Mouse (Mus musculus) left cerebral cortex, adult 2 months (tissue): ENCODE data around the gene AI661453. TPM values are rescaled to one million over a fixed set of nuclear protein-coding genes. Genes with fewer than 3 reads are reported as not detected.
A peak's percentile ranks its signal among the peaks of the same experiment; 100 is the strongest.
"Not testable (repeated sequence)": the region's sequence is repeated elsewhere in the genome, so short reads cannot be mapped to it uniquely, and the experiment has no call there.

ENCODE experiments used
- DNase-seq, 2 experiments: peaks; one replicate each; pipeline ENCODE4 v3.0.0; 2021 to 2022; ENCODE audit warnings: low spot score in 2 of 2, mixed read lengths in 1 of 2; ENCODE audit errors: extremely low spot score in 1 of 2
- H3K27ac ChIP-seq: fragments of 200-600 bp; 2 replicates; pipeline ENCODE4 v1.8.1; 2022
- H3K4me3 ChIP-seq: fragments of 200-600 bp; 2 replicates; pipeline ENCODE4 v1.8.1; 2022
- CTCF ChIP-seq: fragments of 200-600 bp; IDR thresholded peaks from 2 replicates; pipeline ENCODE4 v1.8.1; 2022; ENCODE audit warnings: antibody characterized with exemption, mild to moderate bottlenecking, moderate library complexity
- intact Hi-C: fragments of 180-260 bp; cut with DNase I; formaldehyde crosslinking; loops from one replicate; pipeline ENCODE4 v1.15.1; 2025
- total RNA-seq, 2 experiments: library from RNA; stranded (reverse); gene quantifications; 2 replicates each; pipeline ENCODE4 v1.2.3; 2021

The AI661453 gene
- total RNA-seq, 2 experiments from 2014 or later, result 0.61 to 0.84 TPM

DNA sequence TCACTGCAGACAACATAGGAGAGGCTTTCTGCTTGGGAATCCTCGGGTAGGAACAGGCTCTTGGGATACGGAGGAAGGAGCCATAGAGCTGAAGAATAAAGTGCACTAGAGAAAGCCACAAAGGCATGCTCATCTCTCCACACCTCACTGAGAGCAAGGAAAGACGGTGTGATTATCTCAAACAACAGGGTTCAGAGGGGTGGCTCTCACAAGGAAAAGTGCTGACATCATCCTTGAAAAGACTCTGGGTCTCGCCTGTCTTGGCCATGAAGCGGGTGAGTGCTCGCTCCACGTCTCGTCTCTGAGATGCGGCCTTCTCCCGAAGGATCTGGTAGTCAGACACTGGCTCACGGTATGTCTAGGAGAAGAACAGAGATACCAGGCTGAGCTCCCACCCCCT lies 57.7 kb downstream of the AI661453 start:
- TF ChIP-seq CTCF, result no peak
- Histone ChIP-seq H3K4me3 (no peak overlapping the region), H3K27ac (no peak overlapping the region)
- intact Hi-C loops, result no loop called here
- no peak for DNase-seq

DNA sequence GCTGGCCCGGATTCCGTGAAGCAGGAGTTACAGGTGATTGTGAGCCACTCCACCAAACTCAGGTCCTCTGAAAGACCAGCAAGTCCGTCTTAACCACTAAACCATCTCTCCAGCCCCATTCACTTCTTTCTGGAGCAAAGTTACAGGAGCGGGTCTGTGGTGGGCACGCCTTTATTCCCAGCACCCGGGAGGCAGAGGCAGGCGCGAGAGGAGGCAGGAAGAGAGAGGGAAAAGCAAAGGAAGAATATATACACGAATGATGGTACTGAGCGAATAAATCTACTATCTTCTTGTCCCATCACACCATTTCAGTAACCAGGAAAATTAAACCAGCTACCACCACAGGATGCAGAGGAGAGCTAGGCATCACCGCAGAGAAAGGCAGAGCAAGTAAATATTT lies 65.1 kb downstream of the AI661453 start:
- H3K4me3 ChIP-seq, result peak overlapping the region; percentile 75
- intact Hi-C loops, result loop anchor here (10.0 kb wide), 1 partner anchor 357 kb away; no protein-coding TSS in a partner anchor
- no peak for DNase-seq
- H3K27ac ChIP-seq, result peak overlapping the region; percentile 99
- TF ChIP-seq CTCF, result no peak

DNA sequence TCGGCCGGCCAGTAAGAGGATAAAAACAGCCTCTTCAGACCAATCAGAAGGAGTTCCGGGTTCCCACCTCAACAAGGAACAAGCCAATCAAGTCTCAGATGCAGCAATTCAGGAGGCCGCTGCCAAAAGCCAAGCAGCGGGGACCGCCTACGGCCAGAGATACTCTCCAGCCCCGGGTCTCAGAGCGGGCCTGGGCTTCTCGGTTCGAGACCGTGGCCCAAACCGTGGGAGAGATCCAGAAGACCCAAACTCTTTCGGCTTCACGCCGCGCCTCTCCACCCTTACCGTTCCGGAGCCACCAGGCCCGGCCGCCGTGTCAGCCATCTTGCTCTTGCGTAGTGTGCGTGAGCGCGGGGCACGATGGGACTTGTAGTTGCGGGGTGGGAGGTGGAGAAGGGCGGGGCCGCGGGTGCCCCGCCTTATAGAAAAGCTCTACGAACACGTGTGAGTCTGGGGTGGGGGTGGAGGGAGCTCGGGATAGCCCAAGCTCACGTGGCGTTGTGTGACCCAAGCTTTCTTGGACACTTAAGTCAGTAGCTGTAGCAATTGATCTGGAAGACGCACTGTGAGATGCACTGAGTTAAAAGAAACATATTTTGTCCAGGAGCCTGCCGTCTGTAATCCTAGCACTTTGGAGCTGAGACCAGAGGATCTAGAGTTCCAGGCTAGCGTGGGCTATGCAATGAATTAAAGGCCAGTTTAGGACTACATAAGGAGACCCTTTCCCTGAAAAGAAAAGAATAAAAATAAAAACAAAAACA lies 65.7 kb downstream of the AI661453 start, which contains the start of gene Taf8:
Taf8 (minus strand) TSS at position 347 of the 761 bp plus-strand sequence.
- DNase-seq, result peak; percentile 89 to 90
- no peak; the same call in 1 of the 2 replicates for TF ChIP-seq CTCF
- peak within 1 kb of the TSS; percentile 99 for H3K27ac ChIP-seq
- intact Hi-C loops, result loop anchor here (10.0 kb wide), 1 partner anchor 357 kb away; no protein-coding TSS in a partner anchor
- peak within 1 kb of the TSS; percentile 75 for H3K4me3 ChIP-seq

DNA sequence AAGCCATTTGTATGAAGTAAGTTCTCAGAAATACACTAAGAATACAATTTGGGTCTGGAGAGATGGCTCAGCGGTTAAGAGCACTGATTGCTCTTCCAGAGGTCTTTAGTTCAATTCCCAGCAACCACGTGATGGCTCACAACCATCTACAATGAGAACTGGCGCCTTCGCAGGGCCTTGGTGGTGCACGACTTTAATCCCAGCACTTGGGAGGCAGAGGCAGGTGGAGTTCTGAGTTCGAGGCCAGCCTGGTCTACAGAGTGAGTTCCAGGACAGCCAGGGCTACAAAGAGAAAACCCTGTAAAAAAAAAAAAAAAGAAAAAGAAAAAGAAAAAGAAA lies 66.3 kb downstream of the AI661453 start:
- intact Hi-C loops, result loop anchor here (10.0 kb wide), 1 partner anchor 358 kb away; no protein-coding TSS in a partner anchor
- not testable (repeated sequence) for DNase-seq, H3K4me3 ChIP-seq
- peak overlapping the region; percentile 61 for H3K27ac ChIP-seq

DNA sequence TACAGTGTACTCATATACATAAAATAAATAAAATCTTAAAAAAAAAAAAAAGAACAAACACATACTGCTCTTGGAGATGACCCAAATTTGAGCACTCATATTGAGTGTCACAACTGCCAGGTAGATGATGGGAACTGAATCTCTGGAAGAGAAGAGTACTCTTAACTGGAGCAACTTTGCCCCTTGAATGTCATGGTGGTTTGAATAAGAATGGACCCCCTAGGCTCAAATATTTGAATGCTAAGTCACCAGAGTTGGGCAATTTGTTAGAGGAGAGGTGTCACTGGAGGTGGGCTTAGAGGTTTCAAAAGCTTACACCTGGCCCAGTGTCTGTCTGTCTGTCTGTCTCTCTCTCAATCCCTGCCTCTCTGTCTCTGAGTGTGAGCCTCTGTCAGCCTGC lies 67.3 kb downstream of the AI661453 start:
- intact Hi-C loops, result loop anchor here (10.0 kb wide), 1 partner anchor 359 kb away; no protein-coding TSS in a partner anchor
- TF ChIP-seq CTCF, result no peak
- no peak for DNase-seq
- H3K27ac ChIP-seq, result no peak overlapping the region
- H3K4me3 ChIP-seq, result no peak overlapping the region

DNA sequence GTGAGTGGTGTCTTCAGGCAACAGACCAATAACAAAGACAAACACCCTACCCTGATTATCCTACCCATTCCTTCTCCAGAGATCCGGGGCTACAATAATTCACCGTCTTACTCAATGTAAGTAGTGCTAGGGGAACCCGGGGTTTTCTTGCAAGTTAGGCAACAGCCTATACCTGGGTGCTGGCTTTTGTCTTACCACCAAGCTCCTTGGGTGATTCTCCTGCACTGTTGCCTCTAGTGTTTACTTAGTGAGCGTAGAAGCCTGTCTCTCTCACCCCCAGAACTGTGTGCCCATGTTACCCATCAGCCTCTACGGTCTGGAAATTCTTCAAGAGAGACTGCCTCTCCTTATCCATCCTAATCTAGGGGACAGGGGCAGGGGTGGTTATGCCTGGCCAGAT lies 67.8 kb downstream of the AI661453 start:
- no peak for DNase-seq
- intact Hi-C loops, result loop anchor here (10.0 kb wide), 1 partner anchor 359 kb away; no protein-coding TSS in a partner anchor
- H3K4me3 ChIP-seq, result no peak overlapping the region
- no peak for TF ChIP-seq CTCF
- peak overlapping the region; percentile 74; the same call in 1 of the 2 replicates for H3K27ac ChIP-seq

DNA sequence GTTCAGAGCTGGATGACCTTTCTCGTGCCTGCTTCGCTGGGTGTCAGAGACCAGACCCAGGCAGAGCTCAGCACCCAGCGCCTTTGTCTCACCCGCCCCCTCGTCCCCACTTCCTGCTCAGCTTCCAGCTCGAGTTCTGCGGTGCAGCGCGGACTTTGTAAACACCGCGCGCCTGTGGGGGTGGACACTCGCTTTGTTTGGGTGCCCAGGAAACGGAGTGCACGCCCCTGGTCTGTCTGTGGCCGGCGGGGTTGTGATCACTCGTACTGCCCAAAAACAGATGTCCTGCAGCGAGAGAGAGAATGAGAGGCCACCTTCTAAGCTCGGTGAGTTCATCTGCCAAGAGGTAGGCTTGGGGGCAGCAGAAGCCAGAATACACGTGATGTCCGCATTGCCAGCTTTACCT lies 68.5 kb downstream of the AI661453 start, which contains the start of gene Ccnd3:
Ccnd3 (plus strand) TSS at position 111 of the 406 bp plus-strand sequence.
- intact Hi-C loops, result loop anchor here (10.0 kb wide), 1 partner anchor 360 kb away; no protein-coding TSS in a partner anchor
- H3K27ac ChIP-seq, result peak within 1 kb of the TSS; percentile 74
- H3K4me3 ChIP-seq, result peak within 1 kb of the TSS; percentile 20
- DNase-seq, result peak; percentile 69 to 70
- no peak for TF ChIP-seq CTCF

DNA sequence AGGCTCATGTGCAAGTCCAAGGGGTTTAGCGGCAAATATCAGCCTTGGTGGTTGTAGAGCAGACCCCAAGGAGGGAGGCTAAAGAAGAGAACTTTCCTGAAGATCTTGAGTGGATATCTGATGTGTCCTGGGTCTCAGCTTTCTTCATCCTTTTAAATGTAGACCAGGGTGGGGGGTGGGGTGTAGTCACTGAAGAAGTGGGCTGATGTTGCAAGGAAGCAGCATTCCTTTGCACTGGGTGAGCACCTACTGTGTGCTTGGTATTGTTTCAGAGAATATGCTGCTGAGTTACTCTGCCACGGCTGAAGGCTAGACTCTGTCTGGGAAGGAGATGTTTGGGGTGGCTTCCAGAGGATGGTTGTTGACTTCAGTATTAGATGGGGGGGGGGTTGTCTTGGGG lies 69.2 kb downstream of the AI661453 start:
- H3K27ac ChIP-seq, result peak overlapping the region; percentile 74
- TF ChIP-seq CTCF, result no peak

DNA sequence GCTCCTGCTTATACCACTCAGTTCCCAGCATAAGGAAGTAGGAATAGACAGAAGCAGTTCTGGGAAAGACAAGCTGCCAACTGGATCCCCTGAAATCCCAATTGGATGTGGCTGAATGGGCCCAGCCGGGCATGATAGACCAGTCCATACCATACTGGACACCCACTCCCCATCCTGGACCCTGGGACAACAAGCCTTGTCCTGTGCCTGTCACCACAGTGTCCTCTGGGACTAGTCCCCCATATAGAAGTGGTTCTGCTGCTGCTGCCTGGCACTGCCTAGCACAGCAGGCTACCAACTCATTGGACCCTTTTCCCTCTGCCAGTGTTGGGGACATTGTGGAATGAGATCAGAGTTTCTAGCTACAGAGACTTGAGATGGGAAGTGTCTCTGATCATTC lies 69.6 kb downstream of the AI661453 start:
- intact Hi-C loops, result loop anchor here (10.0 kb wide), 1 partner anchor 361 kb away; no protein-coding TSS in a partner anchor
- no peak overlapping the region for H3K27ac ChIP-seq
- no peak overlapping the region; the same call in 1 of the 2 replicates for H3K4me3 ChIP-seq
- no peak for DNase-seq
- TF ChIP-seq CTCF, result no peak

More for the DNA sequence above, 69.2 kb downstream of the AI661453 start:
- peak overlapping the region; percentile 20 for H3K4me3 ChIP-seq
- intact Hi-C loops, result loop anchor here (10.0 kb wide), 1 partner anchor 361 kb away; no protein-coding TSS in a partner anchor
- DNase-seq, result no peak

DNA sequence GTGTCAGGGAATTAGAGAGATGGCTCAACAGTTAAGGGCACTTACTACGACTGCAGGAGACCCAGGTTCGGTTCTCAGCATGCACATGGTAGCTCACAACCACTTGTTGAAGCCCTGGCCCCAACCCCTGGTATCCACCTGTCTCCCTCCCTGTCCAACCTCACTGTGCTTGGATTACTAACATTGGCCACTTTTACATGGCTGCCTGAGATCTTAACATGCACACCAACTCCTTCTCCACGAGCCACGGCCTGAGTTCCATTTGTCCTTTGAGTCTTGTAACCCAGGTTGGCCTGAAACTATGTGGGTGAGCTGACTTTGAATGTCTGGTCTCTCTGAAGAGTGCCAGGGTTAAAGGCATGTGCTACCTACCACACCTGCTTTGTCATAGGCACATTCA lies 70.3 kb downstream of the AI661453 start:
- DNase-seq, result no peak
- intact Hi-C loops, result loop anchor here (10.0 kb wide), 1 partner anchor 362 kb away; no protein-coding TSS in a partner anchor
- H3K4me3 ChIP-seq, result no peak overlapping the region
- H3K27ac ChIP-seq, result no peak overlapping the region
- no peak for TF ChIP-seq CTCF

DNA sequence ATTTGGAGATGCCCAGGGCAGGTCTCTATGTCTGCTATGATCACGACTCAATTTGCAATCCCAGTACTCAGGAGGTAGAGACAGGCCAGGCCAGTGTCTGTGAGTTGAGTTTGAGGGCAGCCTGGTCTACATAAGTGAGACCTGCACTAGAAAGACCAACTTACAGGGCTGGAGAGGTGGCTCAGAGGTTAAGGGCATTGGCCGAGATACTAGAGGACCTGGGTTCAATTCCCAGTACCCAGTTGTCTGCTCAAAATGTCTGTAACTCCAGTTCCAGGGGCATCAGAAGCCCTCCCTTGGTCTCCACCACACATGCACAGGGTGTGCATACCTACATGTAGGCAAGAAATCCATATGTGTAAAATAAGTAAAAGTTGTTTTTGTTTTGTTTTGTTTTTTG lies 71.1 kb downstream of the AI661453 start:
- no peak for DNase-seq
- intact Hi-C loops, result loop anchor here (10.0 kb wide), 1 partner anchor 363 kb away; no protein-coding TSS in a partner anchor
- Histone ChIP-seq H3K4me3 (no peak overlapping the region), H3K27ac (peak overlapping the region; percentile 69)
- TF ChIP-seq CTCF, result no peak

DNA sequence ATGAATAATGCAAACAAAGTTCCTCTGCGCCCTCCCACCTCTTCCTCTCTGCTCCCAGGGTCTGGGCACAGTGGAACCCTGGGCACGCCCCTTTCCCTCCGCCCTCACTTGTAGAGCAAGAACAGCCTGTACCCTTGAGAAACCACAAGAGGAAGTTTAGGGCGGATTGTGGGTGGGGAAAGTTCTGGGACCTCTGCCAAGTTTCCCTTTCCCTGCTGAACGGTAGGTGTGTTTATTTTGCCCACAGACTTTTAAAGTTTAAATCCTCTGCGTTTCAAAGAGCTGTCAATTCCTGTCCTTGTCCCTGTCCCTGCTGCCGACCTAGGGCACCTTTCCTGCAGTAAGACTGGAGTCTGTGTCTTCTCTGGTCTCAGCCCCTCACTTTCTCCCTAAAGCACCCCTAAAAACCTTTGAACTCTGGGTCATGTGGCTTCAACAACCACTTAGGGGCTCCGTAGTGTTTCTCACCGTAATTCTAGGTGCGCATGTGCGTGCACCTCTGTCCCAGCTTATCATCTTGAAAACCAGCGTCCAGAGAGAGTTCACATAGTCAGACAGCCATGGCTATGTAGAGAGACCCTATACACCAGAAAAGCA lies 71.7 kb downstream of the AI661453 start:
- peak overlapping the region; percentile 89 for H3K27ac ChIP-seq
- intact Hi-C loops, result loop anchor here (10.0 kb wide), 1 partner anchor 363 kb away; no protein-coding TSS in a partner anchor
- 0 out of 2 replicates have a peak overlapping the region, but pooled peaks have one; percentile 9 for H3K4me3 ChIP-seq
- peak; percentile 74 to 86 for DNase-seq
- TF ChIP-seq CTCF, result no peak
